Comparison of ENCODE assay signal across 13 mouse cellular contexts in genomic region chr8:122746439-122746838, GRCm38 (mm10). TPM values are rescaled to one million over a fixed set of nuclear protein-coding genes. Genes with fewer than 3 reads are reported as not detected.
DNase-seq lines count a peak whose midpoint lies in the region; ATAC-seq and TF ChIP-seq lines count a peak whose summit lies in the region.
"Had no signal": no experiment of that assay in that cellular context is flagged by ENCODE, and none has a peak within 500 bp of the region (broad histone marks: within the 10 kb centered on the region; RNA-seq: fewer than 3 reads in every experiment).

No protein-coding gene starts in this region.

- H3K27me3 ChIP-seq in embryonic facial prominence, embryonic 12.5 days, result peaks cover 48% of the 10 kb centered on the region
- H3K27me3 ChIP-seq in forebrain, embryonic 14.5 days (replicated peaks; ENCODE audit: control insufficient read depth, insufficient read depth, low read length), result no peaks in the 10 kb centered on the region
- peaks cover 15% of the 10 kb centered on the region for H3K27me3 ChIP-seq in limb, embryonic 11.5 days (ENCODE audit: control insufficient read depth, insufficient read depth, low read length)
- H3K27me3 ChIP-seq in myocyte (ENCODE audit: control insufficient read depth, insufficient read depth, insufficient read length), result peaks cover 82% of the 10 kb centered on the region

- peak overlapping the region; percentile 66 for H3K27ac ChIP-seq in embryonic facial prominence, embryonic 12.5 days
- H3K27ac ChIP-seq in forebrain, embryonic 14.5 days (ENCODE audit: low read depth, low read length), result peak overlapping the region; percentile 98
- no peak overlapping the region for H3K27ac ChIP-seq in limb, embryonic 11.5 days (replicated peaks; ENCODE audit: low read depth, low read length)
- H3K27ac ChIP-seq: heart, embryonic 10.5 days had no signal

- no peaks in the 10 kb centered on the region for H3K79me2 ChIP-seq in myocyte (ENCODE audit: control insufficient read depth, insufficient read depth)

- H3K36me3 ChIP-seq in embryonic facial prominence, embryonic 12.5 days, result no peaks in the 10 kb centered on the region
- H3K36me3 ChIP-seq in forebrain, embryonic 14.5 days (ENCODE audit: control insufficient read depth, insufficient read depth, low read length), result no peaks in the 10 kb centered on the region
- no peaks in the 10 kb centered on the region for H3K36me3 ChIP-seq in limb, embryonic 11.5 days (ENCODE audit: control insufficient read depth, insufficient read depth, low read length)
- H3K36me3 ChIP-seq in myocyte (ENCODE audit: control insufficient read depth, insufficient read depth), result no peaks in the 10 kb centered on the region
- H3K36me3 ChIP-seq: heart, embryonic 10.5 days had no signal

- ATAC-seq in embryonic facial prominence, embryonic 12.5 days (ENCODE audit: insufficient number of reproducible peaks, insufficient read depth, low FRiP score, low TSS enrichment), result no peak
- ATAC-seq in forebrain, embryonic 14.5 days, result no peak
- no peak for ATAC-seq in limb, embryonic 11.5 days (ENCODE audit: insufficient number of reproducible peaks, low FRiP score, low TSS enrichment, low read depth)
- ATAC-seq: liver, postnatal 0 days had no signal

- no peak for DNase-seq in forebrain, embryonic 14.5 days (ENCODE audit: low spot score)
- DNase-seq in limb, embryonic 11.5 days (ENCODE audit: low spot score), result no peak
- no peak for DNase-seq in yolk sac, embryonic 10.5 days (ENCODE audit: low spot score)
- no peak for DNase-seq in natural killer cell, adult 2 months (ENCODE audit: low spot score in 2 of 2)
- DNase-seq in kidney, adult 9 months, result no peak
- DNase-seq: cerebellum, postnatal 36 days; kidney, postnatal 10 days; liver, postnatal 0 days; thymus, postnatal 14 days had no signal

- WGBS in embryonic facial prominence, embryonic 12.5 days, result 53% methylated on average over 7 of the region's 7 CpGs
- 44% methylated on average over 7 of the region's 7 CpGs for WGBS in forebrain, embryonic 14.5 days
- 47% methylated on average over 7 of the region's 7 CpGs for WGBS in limb, embryonic 11.5 days

- peaks cover 32% of the 10 kb centered on the region for H3K4me1 ChIP-seq in embryonic facial prominence, embryonic 12.5 days
- peaks cover 86% of the 10 kb centered on the region for H3K4me1 ChIP-seq in forebrain, embryonic 14.5 days (ENCODE audit: control insufficient read depth, insufficient read depth, low read length)
- peaks cover 11% of the 10 kb centered on the region for H3K4me1 ChIP-seq in limb, embryonic 11.5 days (ENCODE audit: control insufficient read depth, insufficient read depth, low read length)

- H3K4me2 ChIP-seq in embryonic facial prominence, embryonic 12.5 days (replicated peaks), result peak overlapping the region; percentile 26; the same call in 1 of the 2 replicates
- H3K4me2 ChIP-seq in forebrain, embryonic 14.5 days (ENCODE audit: low read length), result no peak overlapping the region
- H3K4me2 ChIP-seq in limb, embryonic 11.5 days (ENCODE audit: low read depth, severe bottlenecking), result peak overlapping the region; percentile 30; the same call in 1 of the 2 replicates
- H3K4me2 ChIP-seq in myocyte (ENCODE audit: low read depth), result peak overlapping the region; percentile 18

- no peak for TF ChIP-seq POLR2A in myocyte (IDR thresholded peaks at IDR 0.05; ENCODE audit: insufficient read length, low read depth)

- H3K9ac ChIP-seq in embryonic facial prominence, embryonic 12.5 days, result no peak overlapping the region
- no peak overlapping the region for H3K9ac ChIP-seq in forebrain, embryonic 14.5 days (ENCODE audit: low read length)
- H3K9ac ChIP-seq in limb, embryonic 11.5 days (ENCODE audit: low read length), result no peak overlapping the region
- H3K9ac ChIP-seq: liver, postnatal 0 days had no signal

- no peak overlapping the region for H3K4me3 ChIP-seq in embryonic facial prominence, embryonic 12.5 days
- no peak overlapping the region for H3K4me3 ChIP-seq in forebrain, embryonic 14.5 days (ENCODE audit: low read depth, low read length)
- no peak overlapping the region for H3K4me3 ChIP-seq in limb, embryonic 11.5 days (ENCODE audit: low read depth, low read length)
- no peak overlapping the region for H3K4me3 ChIP-seq in myocyte
- H3K4me3 ChIP-seq: heart, embryonic 10.5 days; megakaryocyte, embryonic 14.5 days had no signal

- H3K9me3 ChIP-seq in embryonic facial prominence, embryonic 12.5 days, result no peaks in the 10 kb centered on the region
- H3K9me3 ChIP-seq in forebrain, embryonic 14.5 days (replicated peaks; ENCODE audit: control insufficient read depth, low read length), result no peaks in the 10 kb centered on the region
- H3K9me3 ChIP-seq in limb, embryonic 11.5 days (ENCODE audit: control insufficient read depth, low read length), result no peaks in the 10 kb centered on the region
- H3K9me3 ChIP-seq: heart, embryonic 10.5 days had no signal

- H3ac ChIP-seq in myocyte (ENCODE audit: control insufficient read depth, insufficient read length), result no peak overlapping the region

TF ChIP-seq in myocyte, 11 proteins besides CTCF, POLR2A, EP300 and RAD21:
- TF ChIP-seq USF1 (IDR thresholded peaks at IDR 0.05; ENCODE audit: low read depth), result no peak
- peak; percentile 12 to 89 (median 77) for TF ChIP-seq MYOD1 (IDR thresholded peaks at IDR 0.05; ENCODE audit: control insufficient read depth in 1 of 3, insufficient read length in 2 of 3, low read depth in 2 of 3)
- no peak for TF ChIP-seq CEBPB (IDR thresholded peaks at IDR 0.05; ENCODE audit: insufficient read depth, poor library complexity, severe bottlenecking)
- no peak for TF ChIP-seq REST (IDR thresholded peaks at IDR 0.05; ENCODE audit: insufficient read depth, insufficient read length)
- TF ChIP-seq SRF (IDR thresholded peaks at IDR 0.05; ENCODE audit: control insufficient read depth, insufficient read length, low read depth), result no peak
- peak; percentile 45 to 89 (median 73) for TF ChIP-seq MYOG (IDR thresholded peaks at IDR 0.05; ENCODE audit: control insufficient read depth in 1 of 3, insufficient read depth in 1 of 3, insufficient read length in 2 of 3, low read depth in 2 of 3)
- TF ChIP-seq TCF3 (IDR thresholded peaks at IDR 0.05; ENCODE audit: insufficient read length, low read depth), result peak; percentile 59
- TF ChIP-seq TCF12 (IDR thresholded peaks at IDR 0.05; ENCODE audit: insufficient read depth, poor library complexity, severe bottlenecking), result peak; percentile 74
- no peak for TF ChIP-seq E2F4 (IDR thresholded peaks at IDR 0.05; ENCODE audit: insufficient read depth)
- TF ChIP-seq MAX (IDR thresholded peaks at IDR 0.05; ENCODE audit: low read depth), result no peak

RNA-seq across cellular contexts. Expression of gene Acsf3, which starts 28.8 kb away (rescaled TPM):
- polyA plus RNA-seq in embryonic facial prominence, embryonic 12.5 days (2016; fragmentation: Nextera tagmentation; extraction: Ambion mirVana), result 17.7 and 18.7 TPM in 2 replicates
- 13.7 and 15.8 TPM in 2 replicates for polyA plus RNA-seq in forebrain, embryonic 14.5 days (2014; fragmentation: Nextera tagmentation; extraction: Ambion mirVana)
- 16.1 and 17.9 TPM in 2 replicates for polyA plus RNA-seq in limb, embryonic 11.5 days (2014; fragmentation: Nextera tagmentation; extraction: Ambion mirVana)
- polyA plus RNA-seq in myocyte (2012; fragmentation: generic; extraction: Trizol), result 9.3 TPM

RNA-seq across cellular contexts. Expression of gene Cbfa2t3, which starts 47.5 kb away (rescaled TPM):
- 3.9 and 4.4 TPM in 2 replicates for polyA plus RNA-seq in embryonic facial prominence, embryonic 12.5 days (2016; fragmentation: Nextera tagmentation; extraction: Ambion mirVana)
- polyA plus RNA-seq in forebrain, embryonic 14.5 days (2014; fragmentation: Nextera tagmentation; extraction: Ambion mirVana), result 10.4 and 11.5 TPM in 2 replicates
- polyA plus RNA-seq in limb, embryonic 11.5 days (2014; fragmentation: Nextera tagmentation; extraction: Ambion mirVana), result 3.3 and 4.5 TPM in 2 replicates
- polyA plus RNA-seq in myocyte (2012; fragmentation: generic; extraction: Trizol), result 29.5 TPM
